Mouse (Mus musculus): ENCODE measurements around the gene Pik3cb.

DNA sequence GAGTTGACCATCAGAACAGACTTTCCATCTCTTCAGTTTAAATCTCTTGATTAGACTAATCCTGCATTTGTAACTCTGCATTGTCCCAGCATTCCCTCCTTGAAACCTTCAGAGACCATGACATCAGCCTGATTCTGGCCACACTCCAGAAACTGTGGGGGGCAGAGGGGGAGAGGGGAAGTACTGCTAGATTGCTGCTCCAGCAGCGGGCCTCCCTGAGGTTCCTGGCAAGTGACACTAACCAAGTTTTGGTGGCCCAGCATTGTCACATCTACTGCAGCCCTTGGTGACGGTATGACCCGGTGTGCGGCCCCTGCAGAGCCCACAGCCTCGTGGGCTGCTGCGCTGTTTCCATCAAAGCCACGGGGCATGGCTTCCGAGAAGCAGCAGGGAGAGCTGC lies 39.9 kb upstream of the Pik3cb start:
- TF ChIP-seq CTCF (IDR thresholded peaks at IDR 0.05; ENCODE audit: low read depth) (no peak), EP300 (optimal IDR thresholded peaks at IDR 0.05) (no peak)
